Mouse (Mus musculus) heart, adult 2 months (tissue): ENCODE data around the gene Scg5.

Source experiments
- CTCF ChIP-seq: fragments of 200-600 bp; IDR thresholded peaks from 2 replicates; pipeline ENCODE4 v1.8.1; 2022; ENCODE audit warnings: antibody characterized with exemption, mild to moderate bottlenecking, moderate library complexity
- EP300 ChIP-seq: fragments of 200-500 bp; IDR thresholded peaks from 2 replicates; pipeline ENCODE4 v1.6.1; 2011; ENCODE audit warnings: low read depth, low read length, control low read depth; ENCODE audit not compliant: insufficient read depth
- POLR2A ChIP-seq: fragments of 200-500 bp; IDR thresholded peaks from 2 replicates; pipeline ENCODE4 v1.6.1; 2011; ENCODE audit warnings: mild to moderate bottlenecking, low read depth, low read length, control low read depth; ENCODE audit not compliant: insufficient read depth

GRCm38 (mm10) chr2:113805765-113806164, 23.2 kb downstream of the Scg5 start:
- TF ChIP-seq CTCF (no peak), EP300 (no peak), POLR2A (no peak)
